Mouse (Mus musculus) cerebellum, adult 2 months (tissue): ENCODE measurements around the gene D17Wsu92e. TPM values are rescaled to one million over a fixed set of nuclear protein-coding genes. Genes with fewer than 3 reads are reported as not detected.

Experiments
- DNase-seq, 2 experiments: peaks; one replicate each; pipeline ENCODE4 v3.0.0; 2021
- H3K27ac ChIP-seq: fragments of 200-500 bp; 2 replicates; pipeline ENCODE4 v1.5.1; 2012; ENCODE audit warnings: low read length, control low read depth, inconsistent platforms; ENCODE audit not compliant: insufficient read depth
- H3K27me3 ChIP-seq: fragments of 200-500 bp; 2 replicates; pipeline ENCODE4 v1.6.1; 2012; ENCODE audit warnings: inconsistent platforms, mild to moderate bottlenecking, low read length, moderate library complexity; ENCODE audit not compliant: control insufficient read depth, insufficient read depth
- H3K4me1 ChIP-seq: fragments of 200-500 bp; 2 replicates; pipeline ENCODE4 v1.6.1; 2011; ENCODE audit warnings: low read length; ENCODE audit not compliant: control insufficient read depth, insufficient read depth
- H3K4me3 ChIP-seq: fragments of 200-500 bp; replicated peaks from 2 replicates; pipeline ENCODE3; 2011; ENCODE audit warnings: mild to moderate bottlenecking, low read depth, low read length, control low read depth; ENCODE audit not compliant: insufficient read depth
- CTCF ChIP-seq: fragments of 200-500 bp; IDR thresholded peaks from 2 replicates; pipeline ENCODE4 v1.5.1; 2011; ENCODE audit warnings: low read depth, mild to moderate bottlenecking, control low read depth, low read length, moderate library complexity, borderline replicate concordance; ENCODE audit not compliant: insufficient read depth
- POLR2A ChIP-seq: fragments of 200-500 bp; IDR thresholded peaks from 2 replicates; pipeline ENCODE4 v1.6.1; 2011; ENCODE audit warnings: low read length, control low read depth, borderline replicate concordance; ENCODE audit not compliant: insufficient read depth
- WGBS: fragments of 180-500 bp; shearing (Covaris S2); methylation state at CpG from one replicate; pipeline ENCODE4 v1.1.7; 2018; 5-methylcytosine and 5-hydroxymethylcytosine counted together
- polyA plus RNA-seq: library from polyadenylated mRNA; depleted of rRNA; stranded (reverse); fragments of >200 nt; gene quantifications from 2 replicates; pipeline ENCODE4 v1.2.3, GENCODE M21; 2012

Gene D17Wsu92e
- polyA plus RNA-seq, 1 experiment: 156 TPM

GRCm38 (mm10) chr17:27790976-27791375 is 29.5 kb downstream of the D17Wsu92e start:
- Histone ChIP-seq H3K4me3 (no peak overlapping the region), H3K27me3 (no peaks in the 10 kb centered on the region), H3K27ac (no peak overlapping the region), H3K4me1 (peaks cover 4% of the 10 kb centered on the region)
- WGBS: 72% methylated on average over 2 of the region's 2 CpGs
- DNase-seq: no peak
- TF ChIP-seq POLR2A (no peak), CTCF (no peak)

- WGBS: 93% methylated on average over 5 of the region's 5 CpGs
- Histone ChIP-seq H3K27ac (no peak overlapping the region), H3K27me3 (no peaks in the 10 kb centered on the region), H3K4me3 (no peak overlapping the region), H3K4me1 (peaks cover 4% of the 10 kb centered on the region)
- DNase-seq: no peak
- no peak for TF ChIP-seq CTCF
- no peak for TF ChIP-seq POLR2A
These were observed 30.4 kb downstream of the D17Wsu92e start for GRCm38 (mm10) chr17:27790015-27790414.

- WGBS: 53% methylated on average over 6 of the region's 6 CpGs
- TF ChIP-seq POLR2A: no peak
- TF ChIP-seq CTCF: no peak
- Histone ChIP-seq H3K27me3 (no peaks in the 10 kb centered on the region), H3K4me1 (peaks cover 4% of the 10 kb centered on the region), H3K4me3 (no peak overlapping the region), H3K27ac (no peak overlapping the region)
- DNase-seq: no peak
These were observed 31.8 kb downstream of the D17Wsu92e start for GRCm38 (mm10) chr17:27788456-27789172.

GRCm38 (mm10) chr17:27783567-27783966 is 36.9 kb downstream of the D17Wsu92e start:
- 85% methylated on average over 4 of the region's 4 CpGs for WGBS
- H3K4me1 ChIP-seq: no peaks in the 10 kb centered on the region; the same call in 1 of the 2 replicates
- no peak for DNase-seq
- H3K4me3 ChIP-seq: no peak overlapping the region
- TF ChIP-seq CTCF: 0 out of 2 replicates have a peak, but pooled peaks have one; percentile 2
- TF ChIP-seq POLR2A: no peak
- no peaks in the 10 kb centered on the region for H3K27me3 ChIP-seq
- no peak overlapping the region for H3K27ac ChIP-seq

- WGBS: 72% methylated on average over 5 of the region's 5 CpGs
- DNase-seq: no peak
- no peaks in the 10 kb centered on the region for H3K4me1 ChIP-seq
- TF ChIP-seq POLR2A (no peak), CTCF (no peak)
- H3K4me3 ChIP-seq: no peak overlapping the region
- no peaks in the 10 kb centered on the region for H3K27me3 ChIP-seq
- H3K27ac ChIP-seq: no peak overlapping the region
These were observed 39.3 kb downstream of the D17Wsu92e start for GRCm38 (mm10) chr17:27781059-27781687.

GRCm38 (mm10) chr17:27779755-27780154 is 40.7 kb downstream of the D17Wsu92e start:
- WGBS: 81% methylated on average over 3 of the region's 3 CpGs
- H3K27me3 ChIP-seq: no peaks in the 10 kb centered on the region
- DNase-seq: no peak
- TF ChIP-seq CTCF (no peak), POLR2A (no peak)
- no peak overlapping the region for H3K4me3 ChIP-seq
- no peaks in the 10 kb centered on the region for H3K4me1 ChIP-seq
- H3K27ac ChIP-seq: no peak overlapping the region

GRCm38 (mm10) chr17:27778671-27779355 is 41.6 kb downstream of the D17Wsu92e start:
- whole genome bisulfite sequencing: 88% methylated on average over 9 of the region's 9 CpGs
- H3K4me1 ChIP-seq: peaks cover 1% of the 10 kb centered on the region; the same call in 1 of the 2 replicates
- TF ChIP-seq POLR2A: no peak
- TF ChIP-seq CTCF: no peak

More at GRCm38 (mm10) chr17:27778671-27779355, 41.6 kb downstream of the D17Wsu92e start:
- Histone ChIP-seq H3K4me3 (no peak overlapping the region), H3K27me3 (no peaks in the 10 kb centered on the region), H3K27ac (no peak overlapping the region)
- DNase-seq: no peak
